Mouse (Mus musculus) heart, postnatal 0 days (tissue): ENCODE data around the gene Pfdn6. TPM values are rescaled to one million over a fixed set of nuclear protein-coding genes. Genes with fewer than 3 reads are reported as not detected.
A peak's percentile ranks its signal among the peaks of the same experiment; 100 is the strongest.

Source experiments
- ATAC-seq: fragments of 200-750 bp; cut with Nextera tagmentation; 2 replicates; pipeline ENCODE4 v1.8.0; 2017; ENCODE audit warnings: low read depth, moderate number of reproducible peaks, moderate library complexity; ENCODE audit not compliant: insufficient read depth
- DNase-seq: peaks from one replicate; pipeline ENCODE4 v3.0.0-alpha.2; 2016; ENCODE audit warnings: low spot score
- H3K27ac ChIP-seq: fragments of 300-500 bp; sonication (generic); 2 replicates; pipeline ENCODE4 v1.5.1; 2014; ENCODE audit warnings: low read depth, mild to moderate bottlenecking
- H3K27me3 ChIP-seq: fragments of 300-500 bp; sonication (generic); 2 replicates; pipeline ENCODE4 v1.6.1; 2014; ENCODE audit warnings: low read length, mixed read lengths; ENCODE audit not compliant: control insufficient read depth, insufficient read depth
- H3K36me3 ChIP-seq: fragments of 300-500 bp; sonication (generic); replicated peaks from 2 replicates; pipeline ENCODE4 v1.6.1; 2014; ENCODE audit warnings: low read length, mixed read lengths; ENCODE audit not compliant: control insufficient read depth, insufficient read depth
- H3K4me1 ChIP-seq: fragments of 300-500 bp; sonication (generic); 2 replicates; pipeline ENCODE4 v1.6.1; 2014; ENCODE audit warnings: antibody characterized with exemption; ENCODE audit not compliant: control insufficient read depth, insufficient read depth
- H3K4me2 ChIP-seq: fragments of 300-500 bp; sonication (generic); 2 replicates; pipeline ENCODE4 v1.6.1; 2014; ENCODE audit warnings: low read depth, mild to moderate bottlenecking, low read length, moderate library complexity
- H3K4me3 ChIP-seq: fragments of 300-500 bp; sonication (generic); 2 replicates; pipeline ENCODE4 v1.5.1; 2014; ENCODE audit warnings: low read depth, low read length
- H3K9ac ChIP-seq: fragments of 300-500 bp; sonication (generic); replicated peaks from 2 replicates; pipeline ENCODE4 v1.6.1; 2014; ENCODE audit warnings: low read depth, low read length, mixed read lengths
- H3K9me3 ChIP-seq: fragments of 300-500 bp; sonication (generic); replicated peaks from 2 replicates; pipeline ENCODE4 v1.6.1; 2016; ENCODE audit warnings: low read length; ENCODE audit not compliant: control insufficient read depth
- CTCF ChIP-seq: IDR thresholded peaks from 2 replicates; pipeline ENCODE4 v1.5.1; 2016; ENCODE audit warnings: antibody characterized with exemption, control low read depth, low read depth
- EP300 ChIP-seq: IDR thresholded peaks from 2 replicates; pipeline ENCODE4 v1.6.1; 2016; ENCODE audit warnings: antibody characterized with exemption, low read depth
- WGBS: fragments of 180-500 bp; shearing (Covaris S2); extraction: QIAGEN DNeasy Blood & Tissue Kit; methylation state at CpG from one replicate; pipeline ENCODE4 v1.1.7; 2014; 5-methylcytosine and 5-hydroxymethylcytosine counted together
- polyA plus RNA-seq: library from polyadenylated mRNA; unstranded; fragments of >200 nt; fragmentation: Nextera tagmentation; extraction: Ambion mirVana; gene quantifications from 2 replicates; pipeline ENCODE4 v1.2.1, GENCODE M21; 2015
- total RNA-seq: library from RNA; depleted of rRNA; stranded (reverse); fragments of >200 nt; gene quantifications from 2 replicates; pipeline ENCODE4 v1.2.3, GENCODE M21; 2014; ENCODE audit warnings: low replicate concordance

Pfdn6 gene
- total and polyA plus RNA-seq, 2 experiments from 2014 or later, result 77.4 to 123 TPM

DNA sequence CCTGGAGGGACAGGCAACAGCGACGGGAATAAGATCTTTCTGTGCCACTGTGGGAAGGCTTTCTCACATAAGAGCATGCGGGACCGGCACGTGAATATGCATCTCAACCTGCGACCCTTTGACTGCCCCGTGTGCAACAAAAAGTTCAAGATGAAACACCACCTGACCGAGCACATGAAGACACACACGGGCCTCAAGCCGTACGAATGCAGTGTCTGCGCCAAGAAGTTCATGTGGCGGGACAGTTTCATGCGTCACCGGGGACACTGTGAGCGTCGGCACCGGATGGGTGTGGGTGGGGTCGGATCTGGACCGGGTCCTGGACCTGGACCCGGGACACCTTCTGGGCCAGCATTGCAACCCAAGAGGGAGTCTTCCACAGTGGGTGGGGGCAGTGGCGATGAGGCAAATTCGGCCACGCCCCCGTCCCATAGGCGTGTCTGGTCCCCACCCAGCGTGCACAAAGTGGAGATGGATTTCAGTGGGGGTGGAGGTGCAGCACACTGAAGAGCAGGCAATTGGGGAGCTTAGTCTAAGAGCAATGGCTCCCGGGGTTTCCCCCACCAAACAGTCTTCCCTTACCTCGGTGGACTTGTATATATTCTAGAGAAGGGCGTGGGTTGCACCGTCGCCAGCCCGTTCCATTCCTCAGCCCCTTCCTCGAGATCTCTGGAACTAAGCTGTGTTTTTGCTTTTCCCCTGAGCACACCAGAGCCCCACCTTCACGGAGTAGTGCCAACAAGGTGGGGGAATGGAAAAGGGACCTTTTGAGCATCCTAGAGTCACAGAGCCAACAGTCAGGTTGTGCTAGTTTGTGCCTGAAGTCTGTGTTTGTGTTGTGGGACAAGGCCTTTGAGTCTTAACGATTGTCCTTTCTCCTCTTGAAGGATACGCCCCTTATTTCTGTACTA, 21.6 kb downstream of the Pfdn6 start:
- no peak for ATAC-seq
- H3K4me1 ChIP-seq, result peaks cover 5% of the 10 kb centered on the region; the same call in 1 of the 2 replicates
- H3K27ac ChIP-seq, result peak overlapping the region; percentile 73
- TF ChIP-seq EP300 (no peak), CTCF (no peak)
- no peak for DNase-seq
- H3K4me2 ChIP-seq, result peak overlapping the region; percentile 94
- peak overlapping the region; percentile 66 for H3K4me3 ChIP-seq
- WGBS, result 57% methylated on average over 37 of the region's 37 CpGs
- H3K27me3 ChIP-seq, result no peaks in the 10 kb centered on the region
- H3K36me3 ChIP-seq, result peaks cover 20% of the 10 kb centered on the region
- peak overlapping the region; percentile 59; the same call in 1 of the 2 replicates for H3K9ac ChIP-seq
- H3K9me3 ChIP-seq, result no peaks in the 10 kb centered on the region

DNA sequence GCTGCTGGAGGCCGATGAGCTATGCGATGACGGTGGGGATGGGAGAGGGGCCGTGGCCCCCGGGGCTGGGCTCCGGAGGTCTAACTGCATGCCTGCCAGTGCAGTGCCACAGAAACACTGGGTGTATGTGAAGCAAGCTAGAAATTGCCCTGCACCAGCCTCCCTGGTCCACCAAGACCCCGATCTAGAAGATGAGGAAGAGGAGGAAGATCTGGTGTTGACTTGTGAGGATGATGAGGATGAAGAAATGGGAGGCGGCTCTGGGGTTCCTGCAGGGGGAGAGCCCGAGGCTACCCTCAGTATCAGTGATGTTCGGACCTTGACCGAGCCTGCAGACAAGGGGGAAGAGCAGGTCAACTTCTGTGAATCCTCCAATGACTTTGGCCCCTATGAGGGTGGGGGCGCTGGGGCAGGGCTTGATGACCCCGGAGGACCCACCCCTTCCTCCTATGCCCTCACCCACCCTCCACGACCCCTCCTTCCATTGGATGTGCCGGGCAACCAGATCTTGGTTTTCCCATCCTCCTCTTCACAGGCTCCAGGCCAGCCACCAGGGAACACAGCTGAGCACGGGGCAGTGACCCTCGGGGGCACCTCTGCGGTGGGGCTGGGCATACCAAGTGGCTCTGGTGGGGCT, 22.4 kb downstream of the Pfdn6 start:
- H3K27me3 ChIP-seq, result no peaks in the 10 kb centered on the region
- peaks cover 23% of the 10 kb centered on the region for H3K36me3 ChIP-seq
- TF ChIP-seq EP300, result no peak
- TF ChIP-seq CTCF, result no peak
- H3K4me1 ChIP-seq, result peaks cover 5% of the 10 kb centered on the region; the same call in 1 of the 2 replicates
- no peak overlapping the region for H3K4me2 ChIP-seq
- H3K9me3 ChIP-seq, result no peaks in the 10 kb centered on the region
- no peak overlapping the region for H3K27ac ChIP-seq
- H3K9ac ChIP-seq, result no peak overlapping the region
- ATAC-seq (no peak), DNase-seq (no peak)
- 80% methylated on average over 18 of the region's 18 CpGs for WGBS
- no peak overlapping the region for H3K4me3 ChIP-seq

DNA sequence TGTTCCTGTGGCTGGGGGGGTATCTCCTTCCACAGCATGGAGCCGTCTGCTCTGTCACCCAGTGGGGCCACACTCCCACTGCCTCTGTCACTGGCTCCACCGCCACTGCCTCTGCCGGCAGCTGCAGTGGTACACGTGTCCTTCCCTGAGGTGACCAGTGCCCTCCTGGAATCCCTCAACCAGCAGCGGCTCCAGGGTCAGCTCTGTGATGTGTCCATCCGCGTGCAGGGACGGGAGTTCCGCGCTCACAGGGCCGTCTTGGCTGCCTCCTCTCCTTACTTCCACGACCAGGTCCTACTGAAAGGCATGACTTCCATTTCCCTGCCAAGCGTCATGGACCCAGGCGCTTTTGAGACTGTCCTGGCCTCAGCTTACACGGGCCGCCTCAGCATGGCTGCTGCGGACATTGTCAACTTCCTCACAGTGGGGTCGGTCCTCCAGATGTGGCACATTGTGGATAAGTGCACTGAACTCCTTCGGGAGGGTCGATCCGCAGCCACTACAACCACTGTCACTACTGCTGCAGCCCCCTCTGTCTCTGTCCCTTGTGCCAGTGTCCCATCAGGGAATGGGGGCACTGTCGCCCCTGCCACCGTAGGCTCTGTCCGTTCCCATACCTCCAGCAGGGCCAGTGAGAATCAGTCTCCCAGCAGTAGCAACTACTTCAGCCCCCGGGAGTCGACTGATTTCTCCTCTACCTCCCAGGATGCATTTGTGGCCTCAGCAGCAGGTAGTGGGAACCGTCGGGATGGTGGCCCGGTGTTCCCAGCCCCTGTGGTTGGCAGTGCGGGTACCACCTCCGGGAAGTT, 23.1 kb downstream of the Pfdn6 start:
- peaks cover 5% of the 10 kb centered on the region; the same call in 1 of the 2 replicates for H3K4me1 ChIP-seq
- peak overlapping the region; percentile 73; the same call in 1 of the 2 replicates for H3K9ac ChIP-seq
- DNase-seq (no peak), ATAC-seq (no peak)
- H3K36me3 ChIP-seq, result peaks cover 28% of the 10 kb centered on the region
- peak overlapping the region; percentile 69 for H3K4me2 ChIP-seq
- H3K27me3 ChIP-seq, result no peaks in the 10 kb centered on the region
- TF ChIP-seq EP300 (no peak), CTCF (no peak)
- H3K4me3 ChIP-seq, result peak overlapping the region; percentile 74
- no peaks in the 10 kb centered on the region for H3K9me3 ChIP-seq
- H3K27ac ChIP-seq, result peak overlapping the region; percentile 72; the same call in 1 of the 2 replicates
- WGBS, result 69% methylated on average over 31 of the region's 31 CpGs

GRCm38 (mm10) chr17:33916294-33916693, 23.8 kb downstream of the Pfdn6 start:
- H3K4me3 ChIP-seq, result peak overlapping the region; percentile 74
- no peak for TF ChIP-seq EP300
- no peak for TF ChIP-seq CTCF
- H3K9me3 ChIP-seq, result no peaks in the 10 kb centered on the region
- H3K27me3 ChIP-seq, result no peaks in the 10 kb centered on the region
- peak overlapping the region; percentile 69 for H3K4me2 ChIP-seq
- WGBS, result under 1% methylated on average over 14 of the region's 20 CpGs
- peak overlapping the region; percentile 73 for H3K9ac ChIP-seq
- H3K27ac ChIP-seq, result peak overlapping the region; percentile 72
- peaks cover 5% of the 10 kb centered on the region; the same call in 1 of the 2 replicates for H3K4me1 ChIP-seq
- H3K36me3 ChIP-seq, result peaks cover 36% of the 10 kb centered on the region
- DNase-seq (no peak), ATAC-seq (no peak)

DNA sequence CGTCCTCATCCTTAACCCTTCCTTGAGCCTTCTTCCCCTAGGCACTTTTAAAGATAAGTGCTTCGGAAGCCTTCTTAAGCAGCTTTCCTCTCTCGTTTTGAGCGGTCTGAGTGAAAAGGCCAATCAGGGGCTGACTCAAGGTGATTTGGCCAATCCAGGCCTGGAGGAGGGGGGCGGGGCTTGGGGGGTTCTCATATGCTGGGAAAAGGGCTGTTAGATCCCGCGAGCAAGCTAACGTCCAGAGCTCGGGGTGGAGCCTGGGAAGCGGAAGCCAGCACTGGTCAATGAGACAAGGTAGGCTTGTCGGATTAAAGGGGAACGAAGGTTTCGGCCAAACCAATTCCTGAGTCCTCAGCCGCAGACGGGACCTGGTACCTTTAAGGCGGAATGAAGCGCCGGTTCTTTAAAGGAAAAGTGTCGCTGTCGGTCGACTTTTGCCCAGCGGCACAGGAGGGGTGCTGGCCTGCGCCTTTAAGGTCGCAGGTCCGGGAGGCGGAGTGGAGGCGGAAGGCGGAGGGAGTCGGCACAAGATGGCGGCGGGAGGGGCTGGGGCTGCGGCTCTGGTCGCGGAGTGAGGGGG, 24.4 kb downstream of the Pfdn6 start, which contains the start of the genes Tapbp and Zbtb22:
TSS of gene Tapbp (plus strand) at position 229 of the 580 bp plus-strand sequence.
TSS of gene Zbtb22 (plus strand) at position 234 of the 580 bp plus-strand sequence.
- Histone ChIP-seq H3K9ac (peak within 1 kb of the TSS; percentile 73), H3K4me2 (peak within 1 kb of the TSS; percentile 69), H3K4me3 (peak within 1 kb of the TSS; percentile 74), H3K27me3 (no peaks in the 10 kb centered on the region), H3K36me3 (peaks cover 41% of the 10 kb centered on the region), H3K9me3 (no peaks in the 10 kb centered on the region), H3K27ac (peak within 1 kb of the TSS; percentile 72), H3K4me1 (peaks cover 5% of the 10 kb centered on the region; the same call in 1 of the 2 replicates)
- ATAC-seq (peak; percentile 92), DNase-seq (peak; percentile 100)
- under 1% methylated on average over 31 of the region's 34 CpGs for WGBS
- TF ChIP-seq CTCF (no peak), EP300 (peak; percentile 86)
